Mouse (Mus musculus): ENCODE measurements around the gene Zfp385c.
"Not testable (repeated sequence)": the region's sequence is repeated elsewhere in the genome, so short reads cannot be mapped to it uniquely, and the experiment has no call there.

Zfp385c gene

DNA sequence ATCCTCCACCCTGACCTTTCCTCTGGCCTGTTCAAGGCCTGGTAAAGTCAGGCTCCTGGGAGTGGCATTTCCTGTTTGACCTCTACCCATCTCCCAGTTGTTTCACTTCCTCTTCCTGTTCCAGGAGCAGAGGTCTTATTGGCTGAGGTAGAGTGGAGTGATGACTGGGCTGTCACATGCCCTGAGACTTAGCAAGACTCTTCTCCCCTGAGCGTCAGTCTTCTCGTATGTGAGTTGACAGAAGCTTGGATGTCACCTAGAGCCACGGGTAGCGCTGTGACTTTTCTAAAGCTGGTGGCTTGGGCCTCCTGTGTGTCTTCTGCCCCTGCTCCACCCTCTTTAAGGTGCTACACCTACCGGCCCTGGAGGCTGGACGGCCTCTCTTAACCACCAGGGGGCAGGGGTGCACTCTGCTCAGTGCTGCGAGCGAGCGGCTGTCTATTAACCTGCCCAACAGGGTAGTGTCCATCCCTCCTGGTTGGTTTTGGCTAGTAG, 65.5 kb downstream of the Zfp385c start:
- peak; percentile 70 for DNase-seq (ENCODE audit: low spot score)

DNA sequence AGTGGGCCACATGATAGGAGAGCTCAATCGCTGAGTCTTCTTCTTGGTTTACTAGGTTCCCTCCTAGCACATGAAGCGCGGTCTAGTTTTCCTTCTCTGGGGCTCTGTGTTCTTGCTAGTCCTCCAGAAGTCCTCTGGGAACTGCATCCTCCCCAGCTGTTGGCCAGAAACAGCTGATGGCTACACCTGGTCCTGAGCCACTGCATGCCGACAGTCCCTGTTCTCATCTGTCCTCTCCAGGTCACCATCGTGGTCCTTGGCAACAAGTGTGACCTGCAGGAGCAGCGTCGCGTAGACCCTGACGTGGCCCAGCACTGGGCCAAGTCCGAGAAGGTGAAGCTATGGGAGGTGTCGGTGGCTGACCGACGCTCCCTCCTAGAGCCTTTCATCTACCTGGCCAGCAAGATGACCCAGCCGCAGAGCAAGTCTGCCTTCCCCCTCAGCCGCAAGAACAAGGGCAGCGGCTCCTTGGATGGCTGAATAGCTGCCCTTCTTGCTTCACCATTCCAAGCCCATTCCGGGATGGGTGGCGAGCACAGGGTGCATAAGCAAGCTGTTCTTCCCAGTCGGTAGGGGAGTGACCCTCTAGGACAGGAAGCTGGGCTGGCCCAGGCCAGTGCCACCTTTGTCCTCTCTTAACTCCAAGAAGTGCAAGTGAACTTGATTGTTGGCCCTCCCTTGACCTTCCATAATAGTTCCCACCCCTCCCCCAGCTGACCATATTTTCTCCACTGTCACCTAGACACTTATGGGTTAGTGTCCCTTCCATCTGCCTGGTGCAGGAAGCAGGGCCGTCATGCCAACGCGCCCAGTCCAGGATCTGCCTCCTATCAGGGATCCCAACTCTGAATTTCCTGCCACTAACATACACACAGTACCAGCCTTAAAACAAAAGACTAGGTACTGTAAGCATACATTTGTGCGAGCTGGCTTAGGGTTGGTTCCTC, 66.2 kb downstream of the Zfp385c start:
- no peak for DNase-seq (ENCODE audit: low spot score)

DNA sequence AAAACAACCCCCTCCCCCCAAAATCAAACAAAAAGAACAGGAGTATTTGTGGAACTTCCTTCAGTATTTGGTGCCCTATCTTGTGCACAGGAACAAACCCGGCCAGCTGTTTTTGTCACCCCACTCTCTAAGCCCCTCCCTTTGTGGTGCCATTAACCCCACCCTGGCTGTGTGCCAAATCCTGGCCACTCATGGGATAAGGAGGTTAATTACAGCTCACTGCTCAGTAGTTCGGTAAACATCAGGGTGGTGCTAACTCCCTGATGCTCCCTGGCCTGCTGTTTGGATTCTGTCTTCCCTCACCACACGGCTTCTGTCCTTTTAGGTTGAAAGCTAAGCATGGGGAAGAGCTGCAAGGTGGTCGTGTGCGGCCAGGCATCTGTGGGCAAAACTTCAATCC, 68.4 kb downstream of the Zfp385c start:
- DNase-seq (ENCODE audit: low spot score): no peak

DNA sequence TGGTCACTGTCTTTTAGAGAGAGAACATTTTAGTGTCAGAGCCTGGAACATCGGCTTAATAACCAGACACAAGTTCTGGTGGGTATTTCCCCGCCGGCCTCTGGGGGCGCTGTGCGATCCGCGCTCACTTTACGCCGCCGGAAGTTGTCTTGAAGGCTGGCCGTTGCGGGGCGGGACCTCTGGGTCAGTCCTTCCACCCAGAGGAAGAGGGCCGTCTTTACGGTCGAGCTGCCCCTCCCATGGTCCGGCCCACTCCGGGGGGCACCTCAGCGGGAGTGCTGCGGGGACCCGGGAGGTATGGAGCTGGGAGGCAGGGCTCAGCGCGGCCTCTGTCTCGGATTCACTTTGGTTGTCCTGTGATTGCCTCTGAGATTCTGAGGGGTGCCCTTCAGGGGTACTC, 69.5 kb downstream of the Zfp385c start:
- DNase-seq (ENCODE audit: low spot score): peak; percentile 95

DNA sequence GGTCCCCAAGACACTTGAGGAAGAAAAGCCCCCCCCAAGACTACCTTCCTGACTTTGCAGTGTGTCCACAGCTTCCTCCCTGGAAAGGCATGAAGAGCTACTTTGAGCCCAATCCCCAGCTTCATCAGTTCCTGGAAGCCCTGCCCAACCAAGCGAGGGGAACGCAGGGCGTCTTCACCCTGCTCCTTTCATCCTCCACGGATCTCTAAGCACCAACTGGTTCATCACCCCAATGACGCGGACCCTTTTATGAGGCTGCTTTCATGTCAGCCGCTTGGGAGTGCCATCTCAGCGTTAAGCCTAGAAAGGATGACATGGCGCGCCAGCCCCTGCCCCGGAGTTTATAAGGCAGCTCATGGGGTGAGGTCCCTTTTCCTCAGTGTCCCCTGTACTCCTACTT, 72.3 kb downstream of the Zfp385c start, which contains the start of gene Dnajc7:
Dnajc7 (minus strand) TSS at position 187 of the 400 bp plus-strand sequence.
- no peak for DNase-seq (ENCODE audit: low spot score)

DNA sequence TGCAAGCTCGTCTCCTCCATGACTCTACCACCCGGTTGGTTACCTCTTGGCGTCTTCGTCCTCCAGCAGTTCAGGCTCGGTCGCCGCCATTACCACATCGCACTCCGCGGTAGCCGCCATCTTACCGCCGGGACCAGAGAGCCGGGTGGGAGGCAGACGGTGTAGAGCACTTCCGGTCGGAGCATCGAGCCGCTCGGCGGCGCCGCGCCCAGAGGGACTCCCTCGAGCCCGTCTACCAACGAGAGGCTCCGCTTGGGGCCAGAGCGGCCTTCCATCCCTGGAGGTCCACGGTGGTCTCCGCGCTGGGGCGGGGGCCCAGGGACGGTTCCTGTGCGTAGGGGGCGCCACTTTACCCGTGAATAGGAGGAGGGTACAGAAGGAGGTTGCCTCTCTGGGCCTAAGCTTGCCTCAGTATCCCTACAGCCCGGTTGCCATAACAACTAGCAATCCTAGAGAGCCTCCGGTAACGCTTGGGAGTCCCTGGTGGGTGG, 72.7 kb downstream of the Zfp385c start:
- peak; percentile 96 for DNase-seq (ENCODE audit: low spot score)

DNA sequence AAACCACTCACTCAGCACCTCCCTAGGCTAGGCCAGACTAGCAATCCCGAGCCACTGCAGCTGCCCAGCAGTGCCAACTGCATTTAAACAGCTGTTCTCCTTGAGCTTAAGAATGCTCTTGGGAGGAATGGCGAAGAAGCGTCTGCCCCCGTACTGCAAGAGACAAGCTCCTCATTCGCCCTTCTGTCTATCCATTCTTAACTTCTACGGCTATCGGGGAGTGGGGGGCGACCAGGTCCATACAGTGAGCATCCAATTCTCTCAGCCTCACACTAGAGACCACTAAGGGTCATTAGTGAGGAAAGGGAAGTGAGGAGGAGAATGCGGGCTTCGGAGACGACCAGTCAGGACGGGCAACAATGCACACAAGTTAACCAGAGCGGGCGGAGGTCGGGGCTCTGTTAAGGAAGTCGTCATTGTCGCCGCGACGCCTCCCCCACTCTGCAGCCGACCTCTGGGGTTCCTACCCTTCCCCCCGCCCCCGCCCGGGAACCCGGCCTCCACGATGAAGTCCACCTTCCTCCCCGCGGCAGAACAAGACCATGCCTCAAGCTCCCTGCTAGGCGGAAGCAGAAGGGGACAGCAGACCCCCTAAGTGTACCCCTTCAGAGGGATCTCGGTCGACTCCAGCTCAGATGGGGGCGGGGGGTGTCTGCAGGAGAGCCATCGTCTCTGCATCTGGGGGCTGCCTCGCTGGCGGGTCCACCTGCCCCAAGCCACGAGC, 73.3 kb downstream of the Zfp385c start, which contains the start of gene Nkiras2:
Nkiras2 (plus strand) TSS at position 484 of the 724 bp plus-strand sequence.
- DNase-seq (ENCODE audit: low spot score): peak; percentile 56

DNA sequence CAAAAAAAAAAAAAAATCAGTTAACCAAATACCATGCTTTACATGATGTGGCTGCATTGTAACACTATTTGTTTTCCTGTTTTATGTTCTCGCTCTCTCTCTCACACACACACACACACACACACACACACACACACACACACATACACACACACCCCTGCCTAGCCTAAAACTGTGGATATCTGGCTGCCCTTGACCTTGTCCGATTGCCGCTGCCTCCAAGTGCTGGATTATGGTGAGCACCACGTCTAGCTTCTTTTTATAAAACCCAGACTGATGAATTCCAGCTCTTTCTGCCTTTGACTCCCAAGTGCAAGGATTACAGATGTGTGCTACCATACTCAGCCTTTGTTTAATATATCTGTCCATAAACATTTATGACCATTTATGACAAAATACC, 74.8 kb downstream of the Zfp385c start:
- no peak for DNase-seq (ENCODE audit: low spot score)

DNA sequence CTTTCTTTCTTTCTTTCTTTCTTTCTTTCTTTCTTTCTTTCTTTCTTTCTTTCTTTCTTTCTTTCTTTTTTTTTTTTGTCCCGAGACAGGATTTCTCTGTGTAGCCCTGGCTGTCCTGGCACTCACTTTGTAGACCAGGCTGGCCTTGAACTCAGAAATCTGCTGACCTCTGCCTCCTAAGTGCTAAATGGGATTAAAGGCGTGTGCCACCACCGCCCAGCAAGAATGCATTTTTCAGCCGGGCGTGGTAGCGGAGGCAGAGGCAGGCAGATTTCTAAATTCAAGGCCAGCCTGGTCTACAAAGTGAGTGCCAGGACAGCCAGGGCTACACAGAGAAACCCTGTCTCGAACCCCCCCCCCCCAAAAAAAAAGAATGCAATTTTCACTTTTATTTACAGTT, 75.4 kb downstream of the Zfp385c start:
- not testable (repeated sequence) for DNase-seq (ENCODE audit: low spot score)

DNA sequence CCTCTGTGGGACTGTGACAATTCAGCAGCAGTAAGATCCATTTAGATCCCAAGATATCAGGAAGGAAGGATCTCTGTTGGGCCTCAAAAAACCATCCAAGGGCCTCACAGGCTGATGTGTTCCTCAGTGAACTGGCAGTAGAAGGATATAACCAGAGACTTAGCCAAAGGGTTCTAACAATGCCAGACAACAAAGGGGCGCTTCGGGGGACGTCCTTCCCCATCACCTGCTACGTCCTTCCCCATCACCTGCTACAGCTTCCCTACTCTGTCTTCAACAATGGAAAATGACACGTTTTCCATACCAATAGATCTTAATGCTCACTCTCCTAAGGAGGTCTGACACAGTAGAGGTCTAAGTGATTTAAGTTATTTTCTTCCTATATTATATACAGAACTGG, 75.9 kb downstream of the Zfp385c start:
- DNase-seq (ENCODE audit: low spot score): no peak

DNA sequence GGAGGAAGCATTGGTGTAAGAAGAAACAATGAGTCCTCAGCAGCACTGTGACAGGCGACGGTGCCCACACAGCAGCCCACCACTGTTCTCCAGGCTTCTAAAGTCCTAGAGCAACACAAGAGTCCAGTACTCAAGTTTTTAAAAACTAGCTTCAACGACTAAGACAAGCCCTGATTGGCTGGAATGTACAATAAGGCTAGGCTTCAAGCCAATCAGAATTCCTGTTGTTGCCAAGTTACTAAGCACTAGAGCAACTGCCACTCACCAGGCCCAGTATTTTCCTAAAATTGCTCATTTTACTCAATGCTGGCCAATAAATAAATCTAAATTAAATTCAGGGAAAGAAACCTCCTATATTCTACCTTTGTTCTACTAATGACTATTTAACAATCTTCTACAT, 79.0 kb downstream of the Zfp385c start:
- no peak for DNase-seq (ENCODE audit: low spot score)

DNA sequence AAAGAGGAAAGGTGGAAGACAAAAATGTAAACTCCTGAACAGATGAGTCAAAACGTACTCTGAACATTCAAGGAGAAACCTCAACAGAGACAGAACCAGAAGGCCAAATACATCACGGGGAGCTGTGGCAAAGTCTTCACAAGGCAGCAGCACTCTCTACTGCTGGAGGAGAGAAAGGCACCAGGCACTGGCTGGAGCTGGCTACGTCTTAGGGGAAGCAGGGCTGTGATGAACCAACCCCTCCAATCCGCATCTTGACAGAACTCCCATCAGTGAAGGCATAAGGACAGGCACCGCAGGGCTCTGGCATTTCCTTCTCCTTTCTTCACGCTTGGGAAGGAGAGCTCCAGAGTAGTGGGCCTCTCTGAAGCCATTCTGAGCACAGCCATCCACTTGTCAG, 80.6 kb downstream of the Zfp385c start:
- DNase-seq (ENCODE audit: low spot score): no peak

DNA sequence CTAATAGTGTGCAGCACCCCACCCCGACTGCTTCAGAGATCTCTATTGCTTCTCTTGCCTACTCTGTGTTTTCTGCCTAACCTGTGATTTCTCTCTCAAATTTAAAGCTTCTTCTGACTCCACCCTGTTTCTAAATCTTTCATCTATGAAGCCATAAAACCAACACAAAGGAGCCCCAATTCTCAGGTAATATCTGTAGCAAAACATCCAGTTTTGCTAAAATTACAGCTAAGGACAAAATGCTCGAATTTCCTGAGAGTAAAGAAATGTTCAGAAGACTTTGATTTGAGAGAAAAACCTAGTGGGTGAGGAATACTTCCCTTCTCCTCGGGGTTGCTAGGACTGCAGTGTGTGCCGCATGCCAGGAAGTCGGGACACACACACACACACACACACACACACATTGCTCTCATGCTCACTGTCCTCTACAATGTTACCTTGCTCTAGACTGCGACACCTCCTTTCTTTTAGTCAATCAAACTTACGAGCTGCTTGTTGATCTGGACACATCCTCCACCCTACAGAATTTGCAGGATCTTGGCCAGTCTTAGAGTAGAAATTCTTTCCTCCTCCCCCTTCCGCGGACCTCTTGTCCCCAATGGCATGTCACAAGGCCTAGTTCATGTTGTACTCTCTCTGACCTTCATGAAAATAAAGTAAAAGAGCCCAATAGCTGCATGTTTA, 82.1 kb downstream of the Zfp385c start:
- DNase-seq (ENCODE audit: low spot score): no peak

DNA sequence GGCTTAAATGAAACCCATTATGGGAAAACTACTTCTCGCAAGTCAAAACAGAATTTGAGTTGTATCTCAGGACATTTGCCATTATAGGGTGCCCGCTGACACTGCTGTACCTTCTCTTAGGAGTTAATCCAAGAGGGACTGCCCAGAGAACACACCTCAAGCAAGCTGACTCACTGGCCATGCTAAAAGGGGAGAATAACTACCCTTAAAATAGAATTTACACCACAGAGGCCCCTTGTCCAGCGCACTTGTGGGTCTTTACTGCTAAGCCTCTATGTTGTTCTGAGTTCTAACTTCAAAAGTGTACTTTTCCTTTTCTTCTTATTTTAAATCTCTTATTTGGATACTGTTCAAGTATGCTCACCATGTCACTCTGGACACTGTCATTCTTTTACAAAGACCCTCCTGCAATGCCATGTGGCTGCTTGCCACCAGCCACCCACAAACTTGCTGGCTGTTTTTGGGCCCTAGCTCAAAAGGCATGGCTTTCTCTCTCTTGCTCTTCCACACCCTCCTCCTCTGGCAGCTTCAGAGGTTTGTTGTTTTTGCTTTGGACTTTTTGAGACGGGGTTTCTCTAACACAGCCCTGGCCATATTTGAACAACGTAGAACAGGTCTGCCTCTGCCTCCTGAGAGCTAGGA, 82.8 kb downstream of the Zfp385c start:
- DNase-seq (ENCODE audit: low spot score): no peak

DNA sequence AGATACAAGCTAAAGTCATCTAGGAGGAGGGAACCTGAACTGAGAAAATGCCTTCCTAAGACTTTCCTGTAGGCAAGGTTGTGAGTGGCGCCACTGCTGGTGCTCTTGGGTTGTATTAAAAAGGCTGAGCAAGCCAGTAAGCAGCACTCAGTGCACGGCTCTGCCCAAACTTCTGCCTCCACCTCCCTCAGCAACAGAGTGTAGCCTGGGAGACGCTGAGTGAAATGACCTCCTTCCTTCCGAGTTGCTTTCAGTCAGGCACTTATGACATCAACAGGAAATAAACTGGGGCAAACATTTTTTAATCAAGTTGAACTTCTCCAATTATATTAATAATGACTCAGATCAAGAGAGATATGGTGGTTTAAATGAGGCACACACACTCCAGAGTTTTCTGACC, 83.5 kb downstream of the Zfp385c start:
- no peak for DNase-seq (ENCODE audit: low spot score)

DNA sequence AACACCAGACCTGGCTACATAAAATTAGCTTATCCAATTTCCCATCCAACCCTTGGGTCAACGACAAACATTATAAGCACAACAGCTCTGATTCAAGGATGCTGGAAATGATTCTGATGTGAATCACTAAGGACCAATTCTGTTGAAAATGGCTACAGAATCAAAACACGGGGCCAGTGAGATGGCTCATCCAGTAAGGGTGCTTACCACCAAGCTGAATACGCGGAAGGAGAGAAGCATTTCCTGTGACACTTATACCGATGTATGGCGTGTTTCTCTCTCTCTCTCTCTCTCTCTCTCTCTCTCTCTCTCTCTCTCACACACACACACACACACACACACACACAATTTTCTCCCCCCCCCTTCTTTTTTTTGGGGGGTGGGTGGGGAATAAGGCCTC, 85.1 kb downstream of the Zfp385c start:
- DNase-seq (ENCODE audit: low spot score): no peak

DNA sequence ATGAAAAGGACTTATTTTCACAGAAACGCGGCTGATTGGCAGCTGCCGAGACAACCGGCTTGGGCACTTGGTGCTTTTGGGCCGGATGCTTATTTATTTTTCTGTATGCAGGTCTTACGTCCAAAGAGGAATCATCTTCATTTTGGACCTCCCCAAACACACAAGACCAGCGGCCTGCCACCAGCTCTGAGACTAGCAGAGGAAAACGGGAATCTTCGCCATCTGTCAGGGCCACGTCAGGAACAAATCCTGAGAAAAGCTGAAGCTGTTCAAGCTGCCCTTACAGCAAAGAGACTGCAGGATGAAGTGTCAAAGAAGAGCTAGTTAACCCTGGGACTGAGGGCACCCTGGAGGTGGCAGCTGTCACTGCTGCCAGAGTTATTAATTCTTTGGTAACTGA, 86.8 kb downstream of the Zfp385c start:
- no peak for DNase-seq (ENCODE audit: low spot score)

DNA sequence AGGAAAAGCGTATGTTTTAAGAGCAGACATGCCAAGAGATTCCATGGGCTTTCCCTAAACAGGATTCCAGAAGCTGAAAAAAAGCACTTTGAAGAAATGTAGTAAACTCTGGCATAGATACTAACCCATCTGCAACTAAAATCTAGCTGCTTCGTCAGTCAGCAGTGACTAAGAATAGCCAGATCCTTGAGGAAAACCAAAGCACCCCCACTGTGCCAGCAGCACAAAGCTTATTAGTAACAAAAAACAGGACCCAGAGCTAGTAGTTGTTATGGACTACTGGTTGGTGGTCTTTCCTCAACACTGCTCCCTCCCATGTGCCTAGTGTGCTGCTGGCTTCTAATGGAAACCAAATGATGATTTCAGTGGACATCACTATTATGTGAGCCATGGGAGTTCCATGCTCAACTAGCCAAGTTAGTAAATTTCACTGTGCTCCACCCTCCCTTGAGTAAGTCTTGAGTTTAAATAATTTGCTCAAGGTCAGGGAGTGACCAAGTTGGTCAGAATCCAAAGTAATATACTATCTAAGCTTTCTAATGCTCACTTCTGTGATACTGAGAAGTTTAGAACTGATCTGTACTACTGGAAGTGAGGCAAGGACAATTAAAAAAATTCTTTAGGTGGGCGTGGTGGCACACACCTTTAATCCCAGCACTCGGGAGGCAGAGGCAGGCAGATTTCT, 87.8 kb downstream of the Zfp385c start:
- DNase-seq (ENCODE audit: low spot score): no peak

DNA sequence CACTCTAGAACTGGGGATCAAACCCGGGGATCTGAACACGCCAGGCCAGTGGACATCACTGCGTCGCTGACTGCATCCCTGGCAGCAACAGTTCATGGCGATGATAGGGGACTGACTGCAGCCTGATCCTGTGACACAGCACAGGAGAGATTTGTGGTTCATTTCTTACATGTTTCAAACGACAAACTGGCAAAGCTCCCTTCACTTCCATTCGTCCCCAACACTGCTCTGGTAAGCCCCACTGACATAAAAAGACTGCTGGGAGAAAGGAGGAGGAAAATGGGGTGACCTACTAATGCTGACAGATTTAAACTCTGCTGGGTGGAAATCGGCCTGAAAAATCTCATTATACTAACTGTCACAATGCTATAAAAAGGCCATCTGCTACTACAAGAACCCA, 88.4 kb downstream of the Zfp385c start:
- DNase-seq (ENCODE audit: low spot score): no peak

DNA sequence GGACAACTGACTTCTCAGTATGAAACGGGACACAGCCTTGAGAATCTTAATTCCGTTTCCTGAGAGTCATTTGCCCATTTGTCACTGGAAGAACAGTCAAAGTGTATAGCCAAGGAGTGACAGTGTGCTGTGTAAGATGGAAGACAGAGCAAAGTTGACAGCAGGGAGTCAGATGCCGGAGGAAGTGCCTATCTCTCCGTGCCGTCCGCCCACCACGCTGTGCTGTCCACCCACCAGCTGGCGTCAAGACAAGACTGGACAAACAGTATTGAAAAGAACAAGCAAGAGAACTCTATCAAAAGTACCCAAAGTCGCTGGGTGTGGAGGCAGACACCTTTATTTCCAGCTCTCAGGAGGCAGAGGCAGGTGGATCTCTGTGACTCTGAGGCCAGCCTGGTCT, 89.1 kb downstream of the Zfp385c start:
- DNase-seq (ENCODE audit: low spot score): no peak

DNA sequence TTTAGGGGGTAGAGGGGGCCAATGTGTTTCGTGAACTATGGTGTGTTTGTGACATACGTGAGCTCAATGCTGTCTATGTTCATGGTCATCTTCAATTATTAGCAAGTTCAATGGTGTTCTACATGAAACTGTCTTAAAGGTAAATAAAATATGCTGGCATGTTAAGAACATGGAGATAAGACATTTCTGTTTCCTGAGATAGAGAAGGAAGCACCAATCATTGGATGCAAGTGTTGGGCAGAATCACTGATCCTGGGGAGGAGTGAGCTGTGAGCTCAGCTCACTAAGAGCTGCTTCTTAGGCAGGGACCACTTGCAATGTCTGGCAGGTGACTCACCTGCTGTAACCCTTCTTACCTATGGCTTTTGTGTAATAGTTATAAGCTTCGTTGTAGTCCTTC, 90.9 kb downstream of the Zfp385c start:
- DNase-seq (ENCODE audit: low spot score): no peak
